Mouse (Mus musculus): ENCODE data around the gene Defa23. TPM values are rescaled to one million over a fixed set of nuclear protein-coding genes. Genes with fewer than 3 reads are reported as not detected.
"Not testable (repeated sequence)": the region's sequence is repeated elsewhere in the genome, so short reads cannot be mapped to it uniquely, and the experiment has no call there.

Defa23 gene
- total RNA-seq (2022), result not detected

DNA sequence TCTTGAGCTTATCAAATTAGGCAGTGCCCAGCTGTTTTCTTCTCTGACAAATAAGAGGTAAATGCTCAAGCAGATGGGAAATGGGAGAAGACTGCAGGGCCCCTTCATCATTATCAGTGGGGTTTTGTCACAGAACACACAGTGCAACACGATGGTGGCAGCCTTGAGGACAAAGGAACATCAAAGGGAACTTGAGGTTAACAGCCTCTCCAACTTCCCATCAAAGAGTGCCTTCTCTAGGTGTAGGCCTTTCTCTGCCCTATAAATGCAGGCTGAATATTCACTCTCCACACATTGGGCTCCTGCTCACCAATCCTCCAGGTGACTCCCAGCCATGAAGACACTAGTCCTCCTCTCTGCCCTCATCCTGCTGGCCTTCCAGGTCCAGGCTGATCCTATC lies at the start of gene Defa23:
Gene Defa23, plus strand, starts transcription at position 301 of the 400 bp plus-strand sequence.
- not testable (repeated sequence) for DNase-seq (ENCODE audit: low spot score)

GRCm38 (mm10) chr8:21006801-21007200 lies 48.0 kb upstream of the Defa23 start:
- DNase-seq (ENCODE audit: low spot score), result no peak

DNA sequence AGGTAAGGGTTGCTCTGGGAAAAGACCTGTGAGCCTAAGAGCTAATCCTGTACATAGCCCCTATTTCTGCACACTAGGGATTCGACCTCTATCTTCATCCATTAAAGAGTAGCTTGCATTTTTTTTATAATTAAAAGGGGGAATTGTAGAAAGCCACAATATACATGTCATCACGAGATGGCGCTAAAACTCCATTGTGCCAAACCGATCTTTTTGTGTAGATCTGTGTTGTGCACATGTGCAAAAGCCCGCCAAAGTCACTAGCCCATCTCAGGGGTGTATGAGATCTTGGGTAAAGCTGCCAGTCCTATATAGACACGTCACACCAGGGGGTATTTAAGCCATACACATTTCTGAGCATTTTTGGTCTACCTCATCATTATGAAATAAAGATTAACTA lies 46.3 kb upstream of the Defa23 start:
- not testable (repeated sequence) for DNase-seq (ENCODE audit: low spot score)

DNA sequence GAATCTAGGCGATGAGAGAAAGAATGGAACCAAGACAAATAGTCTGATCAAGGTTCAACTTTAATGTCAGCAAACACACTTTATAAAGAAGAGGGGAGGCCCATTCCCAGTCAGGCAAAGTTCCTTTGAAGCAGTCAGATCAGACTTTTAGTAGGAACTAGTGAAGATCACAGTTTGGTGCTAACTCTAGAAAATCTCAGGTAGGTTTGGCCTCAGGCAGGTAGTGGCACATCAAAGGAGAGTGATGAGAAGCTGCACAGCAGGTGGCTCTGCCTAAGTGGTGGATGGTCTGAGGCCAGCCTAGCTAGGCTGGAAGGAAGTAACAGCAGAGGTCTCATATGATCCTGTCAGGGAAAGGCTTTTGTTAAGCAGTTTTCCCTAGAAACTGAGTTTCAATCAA lies 44.3 kb upstream of the Defa23 start:
- not testable (repeated sequence) for DNase-seq (ENCODE audit: low spot score)

DNA sequence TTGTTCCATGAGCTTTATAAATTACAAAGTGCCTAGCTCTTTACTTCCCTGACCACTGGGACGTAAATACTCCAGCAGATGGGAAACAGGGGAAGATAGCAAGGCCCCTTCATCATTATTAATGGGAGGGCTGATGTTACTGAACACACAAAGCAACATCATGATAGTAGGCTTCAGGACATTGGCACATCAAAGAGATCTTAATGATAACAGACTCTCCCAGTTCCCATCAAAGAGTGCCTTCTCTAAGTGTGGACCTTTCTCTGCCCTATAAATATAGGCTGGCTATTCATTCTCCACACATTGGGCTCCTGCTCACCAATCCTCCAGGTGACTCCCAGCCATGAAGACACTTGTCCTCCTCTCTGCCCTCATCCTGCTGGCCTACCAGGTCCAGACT lies 29.6 kb upstream of the Defa23 start, which contains the start of gene Defa21:
Gene Defa21, plus strand, starts transcription at position 301 of the 400 bp plus-strand sequence.
- not testable (repeated sequence) for DNase-seq (ENCODE audit: low spot score)

GRCm38 (mm10) chr8:21064738-21065137 lies 9.9 kb downstream of the Defa23 start, which contains the start of gene Defa35:
Defa35 (plus strand) TSS chr8:21065038.
- not testable (repeated sequence) for DNase-seq (ENCODE audit: low spot score)

DNA sequence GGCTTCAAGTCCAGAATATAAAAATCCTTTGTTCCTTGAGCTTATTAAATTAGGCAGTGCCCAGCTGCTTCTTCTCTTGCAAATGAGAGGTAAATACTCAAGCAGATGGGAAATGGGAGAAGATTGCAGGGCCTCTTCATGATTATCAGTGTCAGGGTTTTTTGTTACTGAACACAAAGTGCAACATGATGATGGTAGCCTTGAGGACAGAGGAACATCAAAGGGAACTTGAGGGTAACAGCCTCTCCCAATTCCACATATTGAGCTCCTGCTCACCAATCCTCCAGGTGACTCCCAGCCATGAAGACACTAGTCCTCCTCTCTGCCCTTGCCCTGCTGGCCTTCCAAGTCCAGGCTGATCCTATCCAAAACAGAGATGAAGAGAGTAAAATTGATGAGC lies 29.3 kb downstream of the Defa23 start, which contains the start of gene Defa25:
Gene Defa25, plus strand, starts transcription at position 301 of the 400 bp plus-strand sequence.
- DNase-seq (ENCODE audit: low spot score), result not testable (repeated sequence)

GRCm38 (mm10) chr8:21093106-21093505 lies 38.3 kb downstream of the Defa23 start:
- DNase-seq (ENCODE audit: low spot score), result no peak

GRCm38 (mm10) chr8:21095950-21096349 lies 41.1 kb downstream of the Defa23 start, which contains the start of gene Gm14851:
Gm14851 (minus strand) TSS chr8:21096050.
- not testable (repeated sequence) for DNase-seq (ENCODE audit: low spot score)

Other genes starting within 250 kb of the Defa23 start
- gene Defb33, start 162.4 kb upstream of the Defa23 start, total RNA-seq (2022), result not detected
- not detected for gene Gm15056, start 152.4 kb upstream of the Defa23 start, total RNA-seq (2022)
- gene Gm6040, start 133.0 kb upstream of the Defa23 start, total RNA-seq (2022), result not detected
- not detected for gene AY761185, start 110.3 kb upstream of the Defa23 start, total RNA-seq (2022)
- gene Defa21, start 29.5 kb upstream of the Defa23 start, total RNA-seq (2022), result not detected
- gene Defa35, start 10.0 kb downstream of the Defa23 start, total RNA-seq (2022), result not detected
- gene Defa25, start 29.4 kb downstream of the Defa23 start, total RNA-seq (2022), result not detected
- gene Gm14851, start 41.0 kb downstream of the Defa23 start, total RNA-seq (2022), result not detected
- gene Defa30, start 79.6 kb downstream of the Defa23 start, total RNA-seq (2022), result not detected
- not detected for gene Defa22, start 107.2 kb downstream of the Defa23 start, total RNA-seq (2022)
- gene Defa31, start 136.6 kb downstream of the Defa23 start, total RNA-seq (2022), result not detected
- gene Gm15293, start 146.5 kb downstream of the Defa23 start, total RNA-seq (2022), result not detected
- not detected for gene Gm15292, start 194.7 kb downstream of the Defa23 start, total RNA-seq (2022)